Mouse (Mus musculus): Measurements from ENCODE around the gene Abhd14a. TPM values are rescaled to one million over a fixed set of nuclear protein-coding genes. Genes with fewer than 3 reads are reported as not detected.
"Not testable (repeated sequence)": the region's sequence is repeated elsewhere in the genome, so short reads cannot be mapped to it uniquely, and the experiment has no call there.

Gene Abhd14a
- 27.2 and 34.4 TPM in 2 replicates for polyA plus RNA-seq (2012; rRNA removed)

- peak within 1 kb of the TSS; percentile 72 for H3K4me3 ChIP-seq (replicated peaks; ENCODE audit: extremely low read depth, low read depth, low read length)
- peak; percentile 89 for DNase-seq
- peaks cover 15% of the 10 kb centered on the region for H3K4me1 ChIP-seq (ENCODE audit: control insufficient read depth, insufficient read depth, low read length)
- under 1% methylated on average over 24 of the region's 24 CpGs for WGBS
- TF ChIP-seq CTCF (IDR thresholded peaks at IDR 0.05; ENCODE audit: insufficient read depth, low read length) (peak; percentile 24; the same call in 1 of the 2 replicates), POLR2A (IDR thresholded peaks at IDR 0.05; ENCODE audit: borderline replicate concordance, extremely low read depth, low read depth, low read length) (0 out of 2 replicates have a peak, but pooled peaks have one; percentile 29)
Observed at GRCm38 (mm10) chr9:106447348-106447747, at the start of gene Abhd14a, which contains the start of gene Abhd14b. Gene Abhd14a (minus strand): TSS chr9:106447678. Gene Abhd14b (plus strand): TSS chr9:106447459.

- DNase-seq; H3K4me1 ChIP-seq (ENCODE audit: control insufficient read depth, insufficient read depth, low read length): not testable (repeated sequence)
- 79% methylated on average over 6 of the region's 6 CpGs for WGBS
Observed at GRCm38 (mm10) chr9:106487602-106488001, 40.1 kb upstream of the Abhd14a start.

DNA sequence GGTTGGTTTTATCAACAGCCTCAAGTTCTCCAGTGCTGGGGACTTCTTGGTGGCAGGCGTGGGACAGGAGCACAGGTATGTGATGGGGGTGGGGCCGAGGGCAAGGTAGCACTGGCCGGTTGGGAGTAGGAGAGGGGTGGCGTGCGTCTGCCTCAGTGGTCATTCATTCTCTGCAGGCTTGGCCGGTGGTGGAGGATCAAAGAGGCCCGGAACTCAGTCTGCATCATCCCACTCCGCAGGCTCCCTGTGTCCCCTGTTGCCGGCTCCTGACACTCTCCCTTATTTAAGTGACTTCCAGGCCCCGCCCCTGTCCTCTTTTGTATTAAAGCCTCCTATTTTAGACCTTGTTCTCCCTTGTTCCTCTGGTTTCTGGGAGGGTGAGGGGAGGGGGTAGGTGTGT lies 37.6 kb upstream of the Abhd14a start:
- Histone ChIP-seq H3K4me3 (replicated peaks; ENCODE audit: extremely low read depth, low read depth, low read length) (no peak overlapping the region), H3K4me1 (ENCODE audit: control insufficient read depth, insufficient read depth, low read length) (no peaks in the 10 kb centered on the region)
- DNase-seq: no peak
- 91% methylated on average over 10 of the region's 10 CpGs for WGBS
- TF ChIP-seq CTCF (IDR thresholded peaks at IDR 0.05; ENCODE audit: insufficient read depth, low read length) (no peak), POLR2A (IDR thresholded peaks at IDR 0.05; ENCODE audit: borderline replicate concordance, extremely low read depth, low read depth, low read length) (no peak)

More at GRCm38 (mm10) chr9:106487602-106488001, 40.1 kb upstream of the Abhd14a start:
- H3K4me3 ChIP-seq (replicated peaks; ENCODE audit: extremely low read depth, low read depth, low read length): not testable (repeated sequence)

GRCm38 (mm10) chr9:106483606-106484005 lies 36.1 kb upstream of the Abhd14a start:
- no peak for TF ChIP-seq CTCF (IDR thresholded peaks at IDR 0.05; ENCODE audit: insufficient read depth, low read length)
- no peak for TF ChIP-seq POLR2A (IDR thresholded peaks at IDR 0.05; ENCODE audit: borderline replicate concordance, extremely low read depth, low read depth, low read length)
- Histone ChIP-seq H3K4me1 (ENCODE audit: control insufficient read depth, insufficient read depth, low read length) (no peaks in the 10 kb centered on the region), H3K4me3 (replicated peaks; ENCODE audit: extremely low read depth, low read depth, low read length) (no peak overlapping the region)
- WGBS: 91% methylated on average over 17 of the region's 17 CpGs
- no peak for DNase-seq

DNA sequence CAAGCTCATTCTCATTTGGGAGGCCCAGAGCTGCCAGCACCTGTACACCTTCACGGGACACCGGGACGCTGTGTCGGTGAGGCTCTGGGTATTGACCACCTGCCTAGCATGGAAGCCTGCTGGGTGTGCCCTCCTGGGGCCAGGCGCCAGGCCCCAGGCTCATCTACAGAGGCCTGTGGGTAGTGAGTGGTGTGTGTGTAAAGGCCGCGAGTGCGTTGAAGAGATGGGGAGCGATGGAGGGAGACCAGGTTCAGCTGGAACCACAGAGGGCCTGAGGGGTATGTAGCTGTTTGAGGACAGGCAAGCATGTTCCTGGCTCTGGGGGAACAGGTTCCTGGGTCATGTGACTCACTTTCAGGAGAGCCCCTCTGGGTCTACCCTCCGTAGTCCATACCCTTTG lies 35.7 kb upstream of the Abhd14a start:
- Histone ChIP-seq H3K4me1 (ENCODE audit: control insufficient read depth, insufficient read depth, low read length) (no peaks in the 10 kb centered on the region; the same call in 1 of the 2 replicates), H3K4me3 (replicated peaks; ENCODE audit: extremely low read depth, low read depth, low read length) (no peak overlapping the region)
- no peak for DNase-seq
- 96% methylated on average over 10 of the region's 10 CpGs for WGBS
- TF ChIP-seq POLR2A (IDR thresholded peaks at IDR 0.05; ENCODE audit: borderline replicate concordance, extremely low read depth, low read depth, low read length) (no peak), CTCF (IDR thresholded peaks at IDR 0.05; ENCODE audit: insufficient read depth, low read length) (no peak)

DNA sequence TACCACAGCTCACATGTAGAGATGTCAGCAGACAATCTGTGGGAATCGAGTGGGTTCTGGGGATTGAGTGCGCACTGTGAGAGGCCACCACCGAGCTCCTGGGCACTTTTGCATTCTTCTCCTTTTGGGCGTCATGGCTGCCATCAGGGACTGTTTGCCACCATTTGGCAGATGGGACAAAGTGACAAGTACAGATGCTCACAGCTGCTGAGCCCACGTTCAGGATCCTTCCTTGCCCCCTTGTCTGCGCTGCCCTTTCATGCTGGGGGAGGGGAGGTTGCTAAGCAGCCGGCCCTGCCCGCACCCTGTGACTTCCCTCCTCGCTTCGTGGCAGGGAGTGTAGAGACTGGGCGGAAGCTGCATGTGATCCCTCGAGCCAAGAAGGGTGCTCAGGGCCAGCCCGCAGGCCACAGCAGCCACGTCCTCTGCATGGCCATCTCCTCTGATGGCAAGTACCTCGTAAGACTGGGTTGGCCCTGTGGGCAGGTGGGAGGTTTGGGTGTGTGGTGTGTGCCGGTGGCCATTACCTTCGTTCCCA lies 35.2 kb upstream of the Abhd14a start:
- TF ChIP-seq CTCF (IDR thresholded peaks at IDR 0.05; ENCODE audit: insufficient read depth, low read length) (no peak), POLR2A (IDR thresholded peaks at IDR 0.05; ENCODE audit: borderline replicate concordance, extremely low read depth, low read depth, low read length) (no peak)
- no peak for DNase-seq
- 84% methylated on average over 17 of the region's 17 CpGs for WGBS
- peaks cover 5% of the 10 kb centered on the region; the same call in 1 of the 2 replicates for H3K4me1 ChIP-seq (ENCODE audit: control insufficient read depth, insufficient read depth, low read length)
- no peak overlapping the region for H3K4me3 ChIP-seq (replicated peaks; ENCODE audit: extremely low read depth, low read depth, low read length)

- DNase-seq: no peak
- 93% methylated on average over 13 of the region's 13 CpGs for WGBS
- no peak for TF ChIP-seq CTCF (IDR thresholded peaks at IDR 0.05; ENCODE audit: insufficient read depth, low read length)
- no peak for TF ChIP-seq POLR2A (IDR thresholded peaks at IDR 0.05; ENCODE audit: borderline replicate concordance, extremely low read depth, low read depth, low read length)
- H3K4me3 ChIP-seq (replicated peaks; ENCODE audit: extremely low read depth, low read depth, low read length): no peak overlapping the region
- H3K4me1 ChIP-seq (ENCODE audit: control insufficient read depth, insufficient read depth, low read length): peaks cover 5% of the 10 kb centered on the region; the same call in 1 of the 2 replicates
Observed at GRCm38 (mm10) chr9:106481676-106482075, 34.2 kb upstream of the Abhd14a start.

DNA sequence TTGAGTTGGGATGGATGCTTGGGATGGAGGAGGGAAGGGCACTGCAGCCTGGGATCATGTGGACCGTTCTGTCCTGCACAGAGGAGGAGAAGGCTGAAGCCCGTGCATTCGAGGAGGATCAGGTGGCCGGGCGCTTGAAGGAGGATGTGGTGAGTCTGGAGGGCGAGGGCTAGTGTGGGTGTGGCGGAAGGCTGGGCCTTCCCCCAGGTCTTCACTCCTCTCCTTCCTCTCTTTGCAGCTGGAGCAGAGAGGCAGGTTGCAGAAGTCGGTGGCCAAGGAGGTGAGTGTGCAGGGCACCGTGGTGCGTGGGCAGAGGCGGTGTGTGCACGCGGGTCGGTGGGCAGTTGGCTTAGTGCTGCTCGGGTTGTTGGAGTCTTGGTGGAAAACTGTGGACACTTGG lies 33.6 kb upstream of the Abhd14a start:
- TF ChIP-seq CTCF (IDR thresholded peaks at IDR 0.05; ENCODE audit: insufficient read depth, low read length) (no peak), POLR2A (IDR thresholded peaks at IDR 0.05; ENCODE audit: borderline replicate concordance, extremely low read depth, low read depth, low read length) (no peak)
- peaks cover 5% of the 10 kb centered on the region; the same call in 1 of the 2 replicates for H3K4me1 ChIP-seq (ENCODE audit: control insufficient read depth, insufficient read depth, low read length)
- 75% methylated on average over 15 of the region's 15 CpGs for WGBS
- H3K4me3 ChIP-seq (replicated peaks; ENCODE audit: extremely low read depth, low read depth, low read length): no peak overlapping the region
- no peak for DNase-seq

GRCm38 (mm10) chr9:106480541-106480940 lies 33.1 kb upstream of the Abhd14a start:
- WGBS: 91% methylated on average over 7 of the region's 7 CpGs
- H3K4me1 ChIP-seq (ENCODE audit: control insufficient read depth, insufficient read depth, low read length): peaks cover 5% of the 10 kb centered on the region; the same call in 1 of the 2 replicates
- TF ChIP-seq CTCF (IDR thresholded peaks at IDR 0.05; ENCODE audit: insufficient read depth, low read length) (no peak), POLR2A (IDR thresholded peaks at IDR 0.05; ENCODE audit: borderline replicate concordance, extremely low read depth, low read depth, low read length) (no peak)
- H3K4me3 ChIP-seq (replicated peaks; ENCODE audit: extremely low read depth, low read depth, low read length): no peak overlapping the region
- no peak for DNase-seq

- 71% methylated on average over 9 of the region's 9 CpGs for WGBS
- Histone ChIP-seq H3K4me3 (replicated peaks; ENCODE audit: extremely low read depth, low read depth, low read length) (no peak overlapping the region), H3K4me1 (ENCODE audit: control insufficient read depth, insufficient read depth, low read length) (peaks cover 13% of the 10 kb centered on the region)
- no peak for DNase-seq
- TF ChIP-seq CTCF (IDR thresholded peaks at IDR 0.05; ENCODE audit: insufficient read depth, low read length): no peak
- TF ChIP-seq POLR2A (IDR thresholded peaks at IDR 0.05; ENCODE audit: borderline replicate concordance, extremely low read depth, low read depth, low read length): no peak
Observed at GRCm38 (mm10) chr9:106478101-106478500, 30.6 kb upstream of the Abhd14a start.
